Mouse (Mus musculus) liver, embryonic 12.5 days (tissue): ENCODE data around the gene Gm19935. TPM values are rescaled to one million over a fixed set of nuclear protein-coding genes. Genes with fewer than 3 reads are reported as not detected.

Experiments
- ATAC-seq: fragments of 200-750 bp; cut with Nextera tagmentation; 2 replicates; pipeline ENCODE4 v1.8.0; 2017; ENCODE audit warnings: moderate number of reproducible peaks, mild to moderate bottlenecking, moderate library complexity
- H3K27ac ChIP-seq: fragments of 300-500 bp; sonication (generic); 2 replicates; pipeline ENCODE4 v1.5.1; 2016; ENCODE audit warnings: mild to moderate bottlenecking
- H3K27me3 ChIP-seq: fragments of 300-500 bp; sonication (generic); replicated peaks from 2 replicates; pipeline ENCODE4 v1.6.1; 2016; ENCODE audit warnings: mild to moderate bottlenecking, moderate library complexity
- H3K36me3 ChIP-seq: fragments of 300-500 bp; sonication (generic); 2 replicates; pipeline ENCODE4 v1.6.1; 2016; ENCODE audit warnings: mild to moderate bottlenecking, moderate library complexity
- H3K4me1 ChIP-seq: fragments of 300-500 bp; sonication (generic); 2 replicates; pipeline ENCODE4 v1.6.1; 2016
- H3K4me2 ChIP-seq: fragments of 300-500 bp; sonication (generic); 2 replicates; pipeline ENCODE4 v1.6.1; 2016; ENCODE audit warnings: mild to moderate bottlenecking, moderate library complexity
- H3K4me3 ChIP-seq: fragments of 300-500 bp; sonication (generic); 2 replicates; pipeline ENCODE4 v1.5.1; 2016; ENCODE audit warnings: mild to moderate bottlenecking, moderate library complexity
- H3K9ac ChIP-seq: fragments of 300-500 bp; sonication (generic); 2 replicates; pipeline ENCODE4 v1.6.1; 2016; ENCODE audit warnings: mild to moderate bottlenecking, moderate library complexity
- H3K9me3 ChIP-seq: fragments of 300-500 bp; sonication (generic); replicated peaks from 2 replicates; pipeline ENCODE4 v1.6.1; 2016; ENCODE audit warnings: mild to moderate bottlenecking, moderate library complexity
- WGBS: fragments of 180-500 bp; shearing (Covaris S2); methylation state at CpG from one replicate; pipeline ENCODE4 v1.1.7; 2016; ENCODE audit not compliant: insufficient replicate concordance; 5-methylcytosine and 5-hydroxymethylcytosine counted together
- microRNA-seq: library from miRNA; unstranded; fragments of <30 nt; microRNA quantifications from one replicate; pipeline ENCODE4, GENCODE M21; 2017
- polyA plus RNA-seq: library from polyadenylated mRNA; unstranded; fragments of >200 nt; fragmentation: Nextera tagmentation; extraction: Ambion mirVana; gene quantifications from 2 replicates; pipeline ENCODE4 v1.2.1, GENCODE M21; 2016

Gene Gm19935
- polyA plus RNA-seq, 1 experiment from 2014 or later: not detected

DNA sequence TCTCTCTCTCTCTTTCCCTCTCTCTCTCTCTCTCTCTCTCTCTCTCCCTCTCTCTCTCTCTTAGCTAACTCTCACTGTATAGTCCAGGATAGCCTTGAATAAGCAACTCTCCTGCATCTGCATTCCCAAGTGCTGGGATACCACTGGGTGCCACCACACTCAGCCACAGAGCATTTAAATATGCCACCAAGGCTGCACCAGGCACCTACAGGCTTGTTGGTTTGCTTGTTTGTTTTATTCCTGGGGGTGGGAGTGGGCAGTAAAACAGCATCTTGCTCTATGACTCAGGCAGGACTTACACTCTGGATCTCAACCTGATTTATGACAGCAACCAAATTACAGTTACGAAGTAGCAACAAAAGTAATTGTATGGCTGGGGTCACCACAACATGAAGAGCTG is 25.6 kb downstream of the Gm19935 start:
- H3K9me3 ChIP-seq: no peaks in the 10 kb centered on the region
- H3K27me3 ChIP-seq: no peaks in the 10 kb centered on the region
- no peak overlapping the region for H3K4me2 ChIP-seq
- ATAC-seq: no peak
- no peak overlapping the region for H3K9ac ChIP-seq
- 74% methylated on average over 1 of the region's 1 CpGs for WGBS
- no peak overlapping the region for H3K4me3 ChIP-seq
- no peak overlapping the region for H3K27ac ChIP-seq
- no peaks in the 10 kb centered on the region for H3K36me3 ChIP-seq
- peaks cover 12% of the 10 kb centered on the region; the same call in 1 of the 2 replicates for H3K4me1 ChIP-seq

DNA sequence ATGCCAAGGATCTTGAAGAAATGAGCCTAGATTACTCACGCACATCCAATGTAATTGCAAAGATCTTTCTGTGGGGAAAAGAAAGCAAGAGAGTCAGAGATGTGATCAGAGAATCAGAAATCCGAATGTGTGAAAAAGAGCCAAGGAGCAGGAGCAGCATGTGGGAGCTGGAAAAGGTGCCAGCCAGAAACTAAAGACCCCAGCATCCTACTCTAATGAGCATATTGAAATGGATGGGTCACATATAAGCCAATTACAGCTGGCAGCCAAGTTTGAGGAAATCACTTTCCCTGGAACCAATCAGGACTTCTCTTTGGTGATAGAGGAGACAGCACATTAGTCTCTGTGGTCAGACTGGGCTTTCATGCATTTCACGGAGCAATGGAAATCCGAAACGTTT is 47.4 kb downstream of the Gm19935 start:
- Histone ChIP-seq H3K27me3 (no peaks in the 10 kb centered on the region), H3K27ac (no peak overlapping the region), H3K4me2 (no peak overlapping the region), H3K36me3 (no peaks in the 10 kb centered on the region), H3K9me3 (0 out of 2 replicates have a peak, but pooled peaks cover 10% of the 10 kb centered on the region), H3K4me1 (no peaks in the 10 kb centered on the region), H3K4me3 (no peak overlapping the region), H3K9ac (no peak overlapping the region)
- WGBS: 63% methylated on average over 5 of the region's 5 CpGs
- ATAC-seq: no peak

Small RNA genes lying within 50 kb of the gene (microRNA-seq; reads per million reads assigned to microRNA genes)
- gene Gm44382: not detected

Other genes starting within 250 kb of the Gm19935 start
- 15.2 and 15.7 TPM in 2 replicates for gene Chd9, start 11.0 kb upstream of the Gm19935 start, polyA plus RNA-seq